Mouse (Mus musculus): ENCODE measurements around the gene Gm17660. TPM values are rescaled to one million over a fixed set of nuclear protein-coding genes. Genes with fewer than 3 reads are reported as not detected.

Gene Gm17660
- total RNA-seq (2012; rRNA removed) (not detected in 2 replicates), total RNA-seq (2014; rRNA removed) (not detected in 2 replicates), polyA plus RNA-seq (2012; ENCODE audit: insufficient read length, low read depth) (not detected in 2 replicates)

DNA sequence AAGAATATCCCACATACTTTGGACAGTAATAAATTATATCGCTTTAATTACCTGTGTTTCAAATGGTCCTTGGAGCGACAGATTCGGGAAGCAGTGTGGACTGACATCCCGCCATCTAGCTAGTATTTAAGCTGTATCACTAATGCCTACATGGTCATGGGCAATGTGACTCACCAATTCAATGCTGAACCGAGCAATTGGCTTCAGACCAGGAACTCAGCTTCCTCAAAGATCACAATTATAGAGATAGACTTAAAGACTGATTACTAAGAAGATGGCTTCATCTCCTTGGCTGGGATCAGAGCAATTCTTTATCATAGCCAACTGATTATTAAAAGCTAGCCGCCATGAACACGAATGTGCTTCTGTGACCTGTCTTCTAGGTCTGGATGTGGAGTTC is at the start of gene Gm17660:
Gene Gm17660, minus strand, starts transcription at position 101 of the 400 bp plus-strand sequence.
- H3K4me2 ChIP-seq (ENCODE audit: insufficient read depth, low read depth, poor library complexity, severe bottlenecking) = no peak within 1 kb of the TSS
- DNase-seq (ENCODE audit: extremely low read depth) = no peak
- H3K4me1 ChIP-seq (ENCODE audit: control insufficient read depth in 1 of 2, insufficient read depth in 2 of 2) = peaks cover 0 to 9% of the 10 kb centered on the region in 2 experiments; a peak in 2 of 4 replicates
- H3K4me3 ChIP-seq (replicated peaks in 1 of 3; ENCODE audit: low read depth in 2 of 3, low read length in 2 of 3, poor library complexity in 1 of 3) = no peak within 1 kb of the TSS
- TF ChIP-seq ELF1 (IDR thresholded peaks at IDR 0.05; ENCODE audit: low read depth, low read length) (no peak), GABPA (IDR thresholded peaks at IDR 0.05; ENCODE audit: insufficient replicate concordance, low read depth, low read length) (no peak), MAFK (IDR thresholded peaks at IDR 0.05; ENCODE audit: insufficient replicate concordance, low read length) (no peak), JUND (conservative IDR thresholded peaks at IDR 0.05; ENCODE audit: low read depth, low read length) (no peak), KAT2A (IDR thresholded peaks at IDR 0.05; ENCODE audit: insufficient replicate concordance, low read length) (no peak)
- no peak within 1 kb of the TSS for H3K27ac ChIP-seq (ENCODE audit: insufficient read depth, low read depth)
- in situ Hi-C loops (cut with MboI; ENCODE audit: low pct_ligation_motif_present, low pct_unique_long_range_greater_than_20kb, low sequenced_read_pairs) = no loop called here
- dilution Hi-C loops (cut with MboI; ENCODE audit: extremely low pct_ligation_motif_present, extremely low pct_unique_long_range_greater_than_20kb, low sequenced_read_pairs) = no loop called here
- H3K79me2 ChIP-seq (replicated peaks; ENCODE audit: control insufficient read depth, extremely low read depth, insufficient read depth, poor library complexity, severe bottlenecking) = no peaks in the 10 kb centered on the region
- H3K27me3 ChIP-seq (replicated peaks) = no peaks in the 10 kb centered on the region
- H3K9me3 ChIP-seq (replicated peaks; ENCODE audit: low read length) = no peaks in the 10 kb centered on the region
- H3K36me3 ChIP-seq (replicated peaks in 1 of 2; ENCODE audit: control insufficient read depth in 1 of 2, insufficient read depth in 1 of 2, low read length in 1 of 2) = no peaks in the 10 kb centered on the region
- H3K9ac ChIP-seq (ENCODE audit: insufficient read depth, low read depth) = no peak within 1 kb of the TSS

DNA sequence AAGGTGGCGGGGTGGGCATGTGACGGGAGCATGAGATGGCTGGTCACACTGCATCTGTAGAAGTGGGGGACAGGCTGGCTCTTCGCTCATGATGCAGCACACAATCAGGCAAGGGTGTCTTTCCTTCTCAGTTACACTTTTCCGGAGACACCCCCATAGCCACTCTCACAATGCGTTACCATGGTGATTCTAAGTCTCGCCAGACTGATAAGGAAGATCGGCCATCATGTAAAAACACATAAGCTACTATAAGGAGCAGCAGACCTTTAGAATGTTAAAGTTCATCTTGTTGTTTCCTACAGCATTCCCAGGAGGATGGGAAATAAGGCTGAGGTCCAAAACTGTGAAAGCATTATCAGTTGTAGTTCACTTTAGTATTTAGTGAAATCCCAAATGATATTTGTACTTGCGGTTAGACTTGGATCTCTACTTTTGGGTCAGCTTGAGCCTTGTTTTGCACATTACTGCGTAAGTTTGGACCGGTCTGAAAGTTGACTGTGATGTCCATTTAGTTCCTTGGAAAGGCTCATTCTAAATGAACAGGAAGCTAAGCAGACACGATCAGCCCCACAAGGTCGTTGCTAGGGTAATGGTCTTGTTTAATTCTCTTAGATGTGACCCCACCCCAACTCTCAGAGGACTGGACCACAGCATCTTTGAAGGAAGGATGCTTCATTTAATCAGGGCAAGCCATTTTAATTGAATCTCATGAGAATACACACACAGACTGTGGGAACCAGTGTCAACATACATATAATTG is 49.3 kb upstream of the Gm17660 start:
- no peak overlapping the region for H3K9ac ChIP-seq (ENCODE audit: insufficient read depth, low read depth)
- no peak for TF ChIP-seq ELF1 (IDR thresholded peaks at IDR 0.05; ENCODE audit: low read depth, low read length)
- no peak for TF ChIP-seq CHD1 (IDR thresholded peaks at IDR 0.05; ENCODE audit: low read depth, low read length)
- TF ChIP-seq NRF1 (IDR thresholded peaks at IDR 0.05; ENCODE audit: low read depth, low read length) = no peak
- TF ChIP-seq MYC (IDR thresholded peaks at IDR 0.05; ENCODE audit: low read depth, low read length) = no peak
- no peak for TF ChIP-seq TBP (conservative IDR thresholded peaks at IDR 0.05; ENCODE audit: low read depth, low read length)
- no peak for TF ChIP-seq SIN3A (IDR thresholded peaks at IDR 0.05; ENCODE audit: low read length)
- no peak overlapping the region for H3K27ac ChIP-seq (ENCODE audit: insufficient read depth, low read depth)
- no peaks in the 10 kb centered on the region for H3K79me2 ChIP-seq (replicated peaks; ENCODE audit: control insufficient read depth, extremely low read depth, insufficient read depth, poor library complexity, severe bottlenecking)
- H3K4me3 ChIP-seq (replicated peaks in 1 of 3; ENCODE audit: low read depth in 2 of 3, low read length in 2 of 3, poor library complexity in 1 of 3) = no peak overlapping the region
- H3K27me3 ChIP-seq (replicated peaks) = no peaks in the 10 kb centered on the region
- H3K4me1 ChIP-seq (ENCODE audit: control insufficient read depth in 1 of 2, insufficient read depth in 2 of 2) = no peaks in the 10 kb centered on the region
- H3K36me3 ChIP-seq (replicated peaks in 1 of 2; ENCODE audit: control insufficient read depth in 1 of 2, insufficient read depth in 1 of 2, low read length in 1 of 2) = no peaks in the 10 kb centered on the region
- dilution Hi-C loops (cut with MboI; ENCODE audit: extremely low pct_ligation_motif_present, extremely low pct_unique_long_range_greater_than_20kb, low sequenced_read_pairs) (no loop called here), in situ Hi-C loops (cut with MboI; ENCODE audit: low pct_ligation_motif_present, low pct_unique_long_range_greater_than_20kb, low sequenced_read_pairs) (no loop called here)
- no peak for DNase-seq (ENCODE audit: extremely low read depth)
- H3K9me3 ChIP-seq (replicated peaks; ENCODE audit: low read length) = no peaks in the 10 kb centered on the region
- no peak overlapping the region for H3K4me2 ChIP-seq (ENCODE audit: insufficient read depth, low read depth, poor library complexity, severe bottlenecking)

DNA sequence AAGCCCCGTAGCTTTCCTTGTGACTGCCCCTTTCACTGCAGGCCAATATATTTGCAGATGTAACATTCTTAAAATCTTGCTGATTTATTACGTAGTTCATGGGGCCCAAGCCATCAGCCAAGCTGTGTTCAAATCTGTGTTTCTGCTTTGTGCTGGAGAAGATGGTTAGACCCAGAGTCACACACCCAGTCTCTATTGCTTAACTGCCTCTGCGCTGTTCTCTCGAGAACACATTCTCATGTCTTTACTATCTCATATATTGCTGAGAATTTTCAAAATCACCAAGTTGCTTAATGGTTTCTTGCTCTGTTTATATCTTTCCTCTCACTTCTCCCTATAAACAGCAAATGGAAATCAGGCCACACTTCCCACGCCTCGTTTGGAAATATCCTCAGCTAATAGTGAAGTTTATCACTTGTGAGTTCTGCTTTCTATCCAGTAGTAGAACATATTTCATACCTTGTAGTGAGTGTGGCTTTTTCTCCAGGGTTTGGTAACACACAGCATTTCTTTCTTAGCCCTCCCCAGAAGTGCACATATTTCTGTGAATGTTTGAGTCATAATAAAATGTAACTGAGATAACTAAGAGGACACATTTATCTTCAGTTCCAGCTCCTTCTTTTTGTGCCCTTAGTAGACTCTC is 46.7 kb upstream of the Gm17660 start:
- dilution Hi-C loops (cut with MboI; ENCODE audit: extremely low pct_ligation_motif_present, extremely low pct_unique_long_range_greater_than_20kb, low sequenced_read_pairs) = no loop called here
- Histone ChIP-seq H3K4me2 (ENCODE audit: insufficient read depth, low read depth, poor library complexity, severe bottlenecking) (no peak overlapping the region), H3K36me3 (replicated peaks in 1 of 2; ENCODE audit: control insufficient read depth in 1 of 2, insufficient read depth in 1 of 2, low read length in 1 of 2) (no peaks in the 10 kb centered on the region), H3K9me3 (replicated peaks; ENCODE audit: low read length) (no peaks in the 10 kb centered on the region), H3K27ac (ENCODE audit: insufficient read depth, low read depth) (no peak overlapping the region), H3K79me2 (replicated peaks; ENCODE audit: control insufficient read depth, extremely low read depth, insufficient read depth, poor library complexity, severe bottlenecking) (no peaks in the 10 kb centered on the region), H3K9ac (ENCODE audit: insufficient read depth, low read depth) (no peak overlapping the region), H3K27me3 (replicated peaks) (no peaks in the 10 kb centered on the region), H3K4me3 (replicated peaks in 1 of 3; ENCODE audit: low read depth in 2 of 3, low read length in 2 of 3, poor library complexity in 1 of 3) (no peak overlapping the region), H3K4me1 (ENCODE audit: control insufficient read depth in 1 of 2, insufficient read depth in 2 of 2) (no peaks in the 10 kb centered on the region)
- DNase-seq (ENCODE audit: extremely low read depth) = no peak
- in situ Hi-C loops (cut with MboI; ENCODE audit: low pct_ligation_motif_present, low pct_unique_long_range_greater_than_20kb, low sequenced_read_pairs) = loop anchor here (25.0 kb wide), 1 partner anchor 213 kb away; the partner anchor contains the start of gene Mepe
- TF ChIP-seq JUND (conservative IDR thresholded peaks at IDR 0.05; ENCODE audit: low read depth, low read length) (no peak), RAD21 (IDR thresholded peaks at IDR 0.05; ENCODE audit: low read depth, low read length) (no peak), POLR2A (IDR thresholded peaks at IDR 0.05; ENCODE audit: low read depth, low read length) (no peak), USF1 (IDR thresholded peaks at IDR 0.05; ENCODE audit: low read depth, low read length) (no peak), ZNF384 (IDR thresholded peaks at IDR 0.05; ENCODE audit: low read depth, low read length) (no peak), USF2 (conservative IDR thresholded peaks at IDR 0.05; ENCODE audit: low read depth, low read length) (no peak), MAX (IDR thresholded peaks at IDR 0.05; ENCODE audit: low read length) (no peak), JUN (IDR thresholded peaks at IDR 0.05; ENCODE audit: insufficient read depth, low read depth, low read length) (no peak), POLR2AphosphoS2 (IDR thresholded peaks at IDR 0.05; ENCODE audit: low read depth, low read length) (no peak), SMC3 (IDR thresholded peaks at IDR 0.05; ENCODE audit: low read depth, low read length) (no peak), SIN3A (IDR thresholded peaks at IDR 0.05; ENCODE audit: low read length) (no peak), ZMIZ1 (IDR thresholded peaks at IDR 0.05; ENCODE audit: low read depth, low read length) (no peak), UBTF (IDR thresholded peaks at IDR 0.05; ENCODE audit: low read depth, low read length) (no peak), ZKSCAN1 (IDR thresholded peaks at IDR 0.05; ENCODE audit: borderline replicate concordance, low read depth, low read length) (no peak), IRF4 (IDR thresholded peaks at IDR 0.05; ENCODE audit: low read depth, low read length) (no peak)

Data from CH12.LX (cell line).